In genomic region chr15:78514393-78515146, GRCm38 (mm10) we compare ENCODE assay signal across 1 mouse cellular context.
A peak's percentile ranks its signal among the peaks of the same experiment; 100 is the strongest.
TF ChIP-seq lines count a peak whose summit lies in the region.

No protein-coding gene starts in this region.

TF ChIP-seq in CH12.LX, 34 proteins besides CTCF, POLR2A, EP300 and RAD21 (continued from another document):
- TF ChIP-seq JUND (conservative IDR thresholded peaks at IDR 0.05; ENCODE audit: low read depth, low read length) = peak; percentile 40; the same call in 1 of the 2 replicates
- no peak for TF ChIP-seq POLR2AphosphoS2 (IDR thresholded peaks at IDR 0.05; ENCODE audit: low read depth, low read length)
- TF ChIP-seq PAX5 (IDR thresholded peaks at IDR 0.05; ENCODE audit: low read length) = no peak
- TF ChIP-seq CHD2 (IDR thresholded peaks at IDR 0.05; ENCODE audit: low read length) = no peak
- TF ChIP-seq RCOR1 (conservative IDR thresholded peaks at IDR 0.05; ENCODE audit: low read depth, low read length) = no peak
- TF ChIP-seq GABPA (IDR thresholded peaks at IDR 0.05; ENCODE audit: insufficient replicate concordance, low read depth, low read length) = no peak
- TF ChIP-seq E2F4 (IDR thresholded peaks at IDR 0.05; ENCODE audit: insufficient replicate concordance, low read depth, low read length) = no peak
- 0 out of 2 replicates have a peak, but pooled peaks have one; percentile 12 for TF ChIP-seq NELFE (IDR thresholded peaks at IDR 0.05; ENCODE audit: low read depth, low read length)
- no peak for TF ChIP-seq ZKSCAN1 (IDR thresholded peaks at IDR 0.05; ENCODE audit: borderline replicate concordance, low read depth, low read length)
- 0 out of 2 replicates have a peak, but pooled peaks have one; percentile 22 for TF ChIP-seq MEF2A (IDR thresholded peaks at IDR 0.05; ENCODE audit: borderline replicate concordance, low read depth, low read length)
